Mouse (Mus musculus) neural tube, embryonic 13.5 days (tissue): ENCODE measurements at regions not wholly inside any gene's neighbourhood (a gene's known extent, or its start where the extent isn't known, plus 50 kb on each side); places are given as distances from the start of the nearest gene placed in this dataset.

ENCODE experiments used
- ATAC-seq: fragments of 200-750 bp; cut with Nextera tagmentation; 2 replicates; pipeline ENCODE4 v1.8.0; 2017; ENCODE audit warnings: low read depth, mild to moderate bottlenecking, moderate TSS enrichment, moderate library complexity
- H3K27ac ChIP-seq: fragments of 300-500 bp; sonication (generic); replicated peaks from 2 replicates; pipeline ENCODE4 v1.5.1; 2015; ENCODE audit warnings: moderate library complexity, mild to moderate bottlenecking, inconsistent platforms
- H3K27me3 ChIP-seq: fragments of 300-500 bp; sonication (generic); 2 replicates; pipeline ENCODE4 v1.6.1; 2015; ENCODE audit warnings: mild to moderate bottlenecking, inconsistent platforms
- H3K36me3 ChIP-seq: fragments of 300-500 bp; sonication (generic); 2 replicates; pipeline ENCODE4 v1.6.1; 2015; ENCODE audit warnings: mild to moderate bottlenecking, inconsistent platforms
- H3K4me1 ChIP-seq: fragments of 300-500 bp; sonication (generic); replicated peaks from 2 replicates; pipeline ENCODE4 v1.6.1; 2015; ENCODE audit warnings: inconsistent platforms
- H3K4me2 ChIP-seq: fragments of 300-500 bp; sonication (generic); 2 replicates; pipeline ENCODE4 v1.6.1; 2015; ENCODE audit warnings: inconsistent platforms, mild to moderate bottlenecking, moderate library complexity
- H3K4me3 ChIP-seq: fragments of 300-500 bp; sonication (generic); 2 replicates; pipeline ENCODE4 v1.5.1; 2015; ENCODE audit warnings: mild to moderate bottlenecking, inconsistent platforms
- H3K9ac ChIP-seq: fragments of 300-500 bp; sonication (generic); 2 replicates; pipeline ENCODE4 v1.6.1; 2015; ENCODE audit warnings: moderate library complexity, mild to moderate bottlenecking, inconsistent platforms
- H3K9me3 ChIP-seq: fragments of 300-500 bp; sonication (generic); 2 replicates; pipeline ENCODE4 v1.6.1; 2016; ENCODE audit warnings: inconsistent platforms
- WGBS: fragments of 180-500 bp; shearing (Covaris S2); methylation state at CpG from one replicate; pipeline ENCODE4 v1.1.7; 2015; 5-methylcytosine and 5-hydroxymethylcytosine counted together

DNA sequence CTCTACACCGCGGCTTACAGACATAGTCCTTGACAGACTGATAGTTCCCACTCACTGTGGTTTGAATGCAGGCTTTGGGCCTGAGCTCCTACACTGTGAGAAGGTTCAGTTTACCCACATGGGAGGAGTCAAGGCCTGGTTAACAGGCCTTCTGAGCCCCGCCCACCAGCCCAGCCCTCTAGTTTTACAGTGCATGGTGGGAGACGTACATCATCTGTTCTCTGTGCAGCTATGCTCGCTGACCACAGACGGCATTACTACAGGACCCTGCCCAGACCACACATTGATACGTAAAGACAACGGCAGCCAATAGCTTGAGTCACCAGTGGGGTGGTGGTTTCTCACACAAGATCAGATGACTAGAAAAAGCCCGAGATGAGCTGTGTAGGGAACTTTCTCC lies 431.0 kb downstream of the Tbc1d22a start:
- no peaks in the 10 kb centered on the region for H3K9me3 ChIP-seq
- no peak for ATAC-seq
- no peaks in the 10 kb centered on the region for H3K36me3 ChIP-seq
- H3K9ac ChIP-seq = no peak overlapping the region
- H3K4me3 ChIP-seq = no peak overlapping the region
- 83% methylated on average over 9 of the region's 9 CpGs for WGBS
- no peaks in the 10 kb centered on the region for H3K27me3 ChIP-seq
- no peak overlapping the region for H3K4me2 ChIP-seq
- no peak overlapping the region for H3K27ac ChIP-seq
- no peaks in the 10 kb centered on the region for H3K4me1 ChIP-seq

DNA sequence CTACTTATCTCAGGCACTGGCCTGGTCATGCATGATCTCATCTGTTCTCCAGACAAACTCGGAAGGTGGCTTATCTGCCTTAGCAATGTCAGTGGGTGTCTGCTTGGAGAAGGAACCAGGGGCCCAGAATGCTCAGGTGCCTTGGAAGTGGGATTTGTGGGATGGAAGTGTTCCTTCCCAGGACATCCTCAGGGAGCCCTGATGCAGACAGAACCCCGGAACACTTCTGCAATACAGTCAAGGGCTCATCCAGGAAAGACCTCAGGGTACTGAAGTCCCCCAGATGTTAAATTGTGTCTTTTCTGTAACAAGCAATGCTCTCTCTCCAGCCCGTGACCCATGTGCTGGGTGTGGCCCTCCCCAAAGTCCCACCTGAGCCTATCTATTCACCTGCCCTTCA lies 433.9 kb downstream of the Tbc1d22a start:
- no peaks in the 10 kb centered on the region for H3K4me1 ChIP-seq
- no peak overlapping the region for H3K27ac ChIP-seq
- no peaks in the 10 kb centered on the region for H3K36me3 ChIP-seq
- H3K9ac ChIP-seq = no peak overlapping the region
- ATAC-seq = no peak
- H3K27me3 ChIP-seq = no peaks in the 10 kb centered on the region
- 85% methylated on average over 3 of the region's 3 CpGs for WGBS
- no peaks in the 10 kb centered on the region for H3K9me3 ChIP-seq
- no peak overlapping the region for H3K4me3 ChIP-seq
- H3K4me2 ChIP-seq = no peak overlapping the region

- 27% methylated on average over 9 of the region's 9 CpGs for WGBS
- ATAC-seq = no peak
- Histone ChIP-seq H3K4me3 (no peak overlapping the region), H3K27ac (no peak overlapping the region), H3K4me1 (peaks cover 9% of the 10 kb centered on the region), H3K36me3 (no peaks in the 10 kb centered on the region), H3K4me2 (no peak overlapping the region), H3K27me3 (peaks cover 6% of the 10 kb centered on the region; the same call in 1 of the 2 replicates), H3K9me3 (no peaks in the 10 kb centered on the region), H3K9ac (no peak overlapping the region)
Observed at GRCm38 (mm10) chr15:86673096-86673520, 458.8 kb downstream of the Tbc1d22a start.

DNA sequence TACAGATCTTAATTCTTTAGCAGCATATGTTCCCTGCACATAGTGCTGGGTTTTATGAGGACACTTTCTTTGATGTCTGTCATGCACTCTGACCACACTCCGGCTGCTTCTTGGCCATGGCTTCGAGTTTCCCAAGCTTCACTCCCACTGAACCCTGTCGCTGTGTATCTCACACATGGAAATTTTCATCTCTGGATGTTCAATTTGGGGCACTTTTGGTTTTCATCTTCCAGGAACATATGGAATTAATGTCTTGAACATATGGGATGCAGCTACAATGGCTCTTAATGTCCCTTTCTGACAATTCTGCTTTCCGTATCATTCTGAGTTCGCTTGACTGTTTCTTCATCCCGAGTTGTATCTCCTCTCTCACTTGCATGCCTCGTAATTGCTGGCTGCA lies 462.8 kb downstream of the Tbc1d22a start:
- H3K36me3 ChIP-seq = no peaks in the 10 kb centered on the region
- WGBS = 86% methylated on average over 7 of the region's 7 CpGs
- no peak overlapping the region for H3K4me3 ChIP-seq
- no peak overlapping the region for H3K4me2 ChIP-seq
- H3K27me3 ChIP-seq = no peaks in the 10 kb centered on the region
- ATAC-seq = no peak
- H3K9ac ChIP-seq = no peak overlapping the region
- no peaks in the 10 kb centered on the region for H3K9me3 ChIP-seq
- peaks cover 9% of the 10 kb centered on the region for H3K4me1 ChIP-seq
- no peak overlapping the region for H3K27ac ChIP-seq

- 47% methylated on average over 12 of the region's 12 CpGs for WGBS
- ATAC-seq = no peak
- no peak overlapping the region for H3K9ac ChIP-seq
- H3K4me1 ChIP-seq = peaks cover 15% of the 10 kb centered on the region
- H3K9me3 ChIP-seq = no peaks in the 10 kb centered on the region
- no peaks in the 10 kb centered on the region for H3K36me3 ChIP-seq
- no peak overlapping the region for H3K4me2 ChIP-seq
- no peaks in the 10 kb centered on the region for H3K27me3 ChIP-seq
- H3K4me3 ChIP-seq = no peak overlapping the region
- peak overlapping the region; percentile 38 for H3K27ac ChIP-seq
Observed at GRCm38 (mm10) chr15:86683081-86683480, 468.8 kb downstream of the Tbc1d22a start.

GRCm38 (mm10) chr15:86689694-86690093 lies 475.4 kb downstream of the Tbc1d22a start:
- 0 out of 2 replicates have a peak, but pooled peaks cover 6% of the 10 kb centered on the region for H3K4me1 ChIP-seq
- no peak overlapping the region for H3K4me3 ChIP-seq
- no peaks in the 10 kb centered on the region for H3K9me3 ChIP-seq
- H3K27me3 ChIP-seq = no peaks in the 10 kb centered on the region
- WGBS = 58% methylated on average over 8 of the region's 8 CpGs
- H3K27ac ChIP-seq = no peak overlapping the region
- no peak overlapping the region for H3K4me2 ChIP-seq
- no peaks in the 10 kb centered on the region for H3K36me3 ChIP-seq
- H3K9ac ChIP-seq = no peak overlapping the region
- ATAC-seq = no peak

DNA sequence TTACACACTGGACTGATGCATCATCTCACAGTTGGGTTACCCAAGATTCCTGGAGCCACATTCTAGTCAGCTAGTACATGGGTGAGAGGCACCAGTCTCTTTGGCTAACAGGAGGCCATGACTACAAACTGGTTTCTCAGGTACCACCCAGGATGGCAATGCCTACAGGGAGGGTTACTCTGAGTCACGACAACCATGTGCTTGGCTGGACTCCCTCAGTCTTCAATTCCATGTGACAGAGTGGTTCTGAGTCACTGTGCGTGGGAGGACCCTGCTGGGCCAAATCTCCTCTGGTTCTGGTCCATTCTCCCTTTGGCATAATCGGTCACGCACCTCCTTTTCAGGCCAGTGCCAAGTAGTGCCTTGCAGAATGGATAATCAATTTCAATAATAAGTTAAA lies 482.5 kb downstream of the Tbc1d22a start:
- no peaks in the 10 kb centered on the region for H3K4me1 ChIP-seq
- H3K9me3 ChIP-seq = no peaks in the 10 kb centered on the region
- ATAC-seq = no peak
- H3K4me2 ChIP-seq = no peak overlapping the region
- H3K27ac ChIP-seq = no peak overlapping the region
- no peaks in the 10 kb centered on the region for H3K27me3 ChIP-seq
- WGBS = 71% methylated on average over 4 of the region's 4 CpGs
- H3K9ac ChIP-seq = no peak overlapping the region
- no peak overlapping the region for H3K4me3 ChIP-seq
- H3K36me3 ChIP-seq = no peaks in the 10 kb centered on the region

GRCm38 (mm10) chr15:86710429-86710828 lies 496.2 kb downstream of the Tbc1d22a start:
- Histone ChIP-seq H3K27me3 (no peaks in the 10 kb centered on the region), H3K27ac (no peak overlapping the region), H3K4me3 (no peak overlapping the region), H3K4me1 (no peaks in the 10 kb centered on the region), H3K36me3 (no peaks in the 10 kb centered on the region), H3K9ac (no peak overlapping the region), H3K4me2 (no peak overlapping the region), H3K9me3 (0 out of 2 replicates have a peak, but pooled peaks cover 3% of the 10 kb centered on the region)
- 92% methylated on average over 2 of the region's 2 CpGs for WGBS
- no peak for ATAC-seq

DNA sequence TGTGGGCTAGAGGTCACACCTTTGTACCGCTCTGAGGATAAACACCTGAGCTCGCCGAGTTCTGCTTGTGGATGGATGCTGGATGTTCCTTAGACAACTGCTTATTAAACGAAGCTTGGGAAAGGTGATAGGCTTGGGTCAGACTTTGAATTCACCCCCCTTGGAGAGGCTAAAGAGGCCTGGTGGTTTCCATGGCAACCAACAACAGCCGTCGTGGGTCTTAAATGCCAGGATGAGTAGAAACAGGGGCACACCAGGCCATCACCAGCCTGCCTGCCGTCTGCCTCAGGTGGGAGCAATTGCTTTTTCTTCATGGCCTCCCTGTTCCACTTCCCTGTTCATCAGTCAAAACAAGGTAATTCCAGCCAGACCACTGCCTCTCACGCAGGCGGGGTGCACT lies 504.1 kb downstream of the Tbc1d22a start:
- Histone ChIP-seq H3K9me3 (peaks cover 6% of the 10 kb centered on the region; the same call in 1 of the 2 replicates), H3K27ac (no peak overlapping the region), H3K36me3 (no peaks in the 10 kb centered on the region), H3K4me3 (no peak overlapping the region), H3K9ac (no peak overlapping the region), H3K4me2 (no peak overlapping the region), H3K27me3 (no peaks in the 10 kb centered on the region), H3K4me1 (peaks cover 11% of the 10 kb centered on the region; the same call in 1 of the 2 replicates)
- ATAC-seq = no peak
- 53% methylated on average over 9 of the region's 9 CpGs for WGBS

DNA sequence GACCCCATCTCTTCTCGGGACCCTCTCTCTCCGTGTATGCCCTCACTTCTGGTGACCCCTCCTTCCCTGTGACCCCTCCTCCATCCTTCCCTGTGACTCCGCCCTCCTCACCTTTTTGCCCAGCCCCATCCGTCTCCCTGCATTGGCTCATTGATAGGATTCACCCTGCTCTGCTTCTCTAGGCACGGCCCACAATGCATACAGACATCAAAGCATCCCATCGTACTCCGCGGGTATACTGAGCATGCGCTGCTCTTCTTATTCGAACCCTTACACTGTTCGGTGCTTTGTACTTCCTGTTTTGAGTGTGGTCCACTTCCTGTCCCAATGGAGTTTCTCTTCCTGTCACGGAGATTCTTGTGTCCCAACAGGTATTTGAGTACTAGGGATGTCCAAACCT lies 504.8 kb downstream of the Tbc1d22a start:
- no peak for ATAC-seq
- H3K27me3 ChIP-seq = no peaks in the 10 kb centered on the region
- no peak overlapping the region for H3K27ac ChIP-seq
- 81% methylated on average over 12 of the region's 12 CpGs for WGBS
- peaks cover 11% of the 10 kb centered on the region; the same call in 1 of the 2 replicates for H3K4me1 ChIP-seq
- H3K4me2 ChIP-seq = no peak overlapping the region
- no peaks in the 10 kb centered on the region for H3K36me3 ChIP-seq
- H3K9ac ChIP-seq = no peak overlapping the region
- H3K4me3 ChIP-seq = no peak overlapping the region
- peaks cover 6% of the 10 kb centered on the region; the same call in 1 of the 2 replicates for H3K9me3 ChIP-seq

GRCm38 (mm10) chr15:86721131-86721530 lies 506.9 kb downstream of the Tbc1d22a start:
- Histone ChIP-seq H3K4me3 (no peak overlapping the region), H3K9me3 (peaks cover 6% of the 10 kb centered on the region; the same call in 1 of the 2 replicates), H3K9ac (no peak overlapping the region), H3K27me3 (no peaks in the 10 kb centered on the region), H3K4me2 (no peak overlapping the region), H3K27ac (no peak overlapping the region), H3K4me1 (peaks cover 11% of the 10 kb centered on the region; the same call in 1 of the 2 replicates), H3K36me3 (no peaks in the 10 kb centered on the region)
- WGBS = 86% methylated on average over 5 of the region's 5 CpGs
- no peak for ATAC-seq

DNA sequence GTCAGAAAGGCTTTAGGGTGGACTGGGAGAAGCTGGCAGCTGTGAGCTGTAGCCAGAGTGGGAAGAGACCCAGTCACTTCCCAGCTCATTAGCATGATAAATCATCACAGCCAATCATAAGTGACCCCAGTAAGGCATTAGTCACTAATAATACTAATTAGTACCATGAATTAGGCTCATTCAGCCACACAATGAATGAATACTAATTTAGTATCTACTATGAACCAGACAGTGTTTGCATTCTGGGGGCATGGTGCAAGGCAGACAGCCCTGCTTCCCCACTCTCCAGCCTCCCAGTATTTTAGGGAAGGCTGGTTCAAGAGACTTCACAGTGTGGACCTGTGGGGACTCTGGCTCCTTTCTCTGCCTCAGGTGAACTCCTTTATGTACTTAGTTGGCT lies 523.7 kb downstream of the Tbc1d22a start:
- H3K4me1 ChIP-seq = no peaks in the 10 kb centered on the region
- H3K4me3 ChIP-seq = no peak overlapping the region
- no peaks in the 10 kb centered on the region for H3K36me3 ChIP-seq
- H3K9ac ChIP-seq = no peak overlapping the region
- H3K4me2 ChIP-seq = no peak overlapping the region
- no peak overlapping the region for H3K27ac ChIP-seq
- no peak for ATAC-seq
- H3K27me3 ChIP-seq = no peaks in the 10 kb centered on the region
- H3K9me3 ChIP-seq = no peaks in the 10 kb centered on the region

- Histone ChIP-seq H3K4me1 (no peaks in the 10 kb centered on the region), H3K4me2 (no peak overlapping the region), H3K9me3 (no peaks in the 10 kb centered on the region), H3K27ac (no peak overlapping the region), H3K27me3 (no peaks in the 10 kb centered on the region), H3K36me3 (no peaks in the 10 kb centered on the region), H3K4me3 (no peak overlapping the region), H3K9ac (no peak overlapping the region)
- no peak for ATAC-seq
- 56% methylated on average over 5 of the region's 5 CpGs for WGBS
Observed at GRCm38 (mm10) chr15:86738356-86738755, 524.1 kb downstream of the Tbc1d22a start.
